Mouse (Mus musculus) myocyte (in vitro differentiated cells): ENCODE measurements at regions not wholly inside any gene's neighbourhood (a gene's known extent, or its start where the extent isn't known, plus 50 kb on each side); places are given as distances from the start of the nearest gene placed in this dataset.

ENCODE experiments used
- H3K27me3 ChIP-seq: one replicate; pipeline ENCODE4 v1.6.1; 2011; ENCODE audit not compliant: control insufficient read depth, insufficient read depth, insufficient read length
- H3K36me3 ChIP-seq: one replicate; pipeline ENCODE4 v1.6.1; 2011; ENCODE audit not compliant: control insufficient read depth, insufficient read depth
- H3K4me2 ChIP-seq: one replicate; pipeline ENCODE4 v1.6.1; 2011; ENCODE audit warnings: low read depth, control low read depth
- H3K4me3 ChIP-seq: one replicate; pipeline ENCODE4 v1.5.1; 2011; ENCODE audit warnings: mild to moderate bottlenecking, control low read depth, moderate library complexity
- H3K79me2 ChIP-seq: one replicate; pipeline ENCODE4 v1.6.1; 2011; ENCODE audit not compliant: control insufficient read depth, insufficient read depth
- H3ac ChIP-seq: one replicate; pipeline ENCODE4 v1.6.1; 2011; ENCODE audit not compliant: control insufficient read depth, insufficient read length
- CEBPB ChIP-seq: IDR thresholded peaks from 2 replicates; pipeline ENCODE4 v1.6.1; 2011; ENCODE audit warnings: mild to moderate bottlenecking, moderate library complexity; ENCODE audit not compliant: poor library complexity, insufficient read depth, severe bottlenecking
- E2F4 ChIP-seq: IDR thresholded peaks from one replicate; pipeline ENCODE4 v1.6.1; 2011; ENCODE audit warnings: mild to moderate bottlenecking, control low read depth, moderate library complexity; ENCODE audit not compliant: insufficient read depth
- MYOD1 ChIP-seq, 3 experiments: IDR thresholded peaks; one replicate each; pipeline ENCODE4 v1.6.1; 2011; ENCODE audit warnings: control low read depth in 2 of 3, low read depth in 2 of 3, mild to moderate bottlenecking in 2 of 3, moderate library complexity in 1 of 3; ENCODE audit not compliant: insufficient read length in 2 of 3, control insufficient read depth in 1 of 3
- MYOG ChIP-seq, 3 experiments: IDR thresholded peaks; one replicate each; pipeline ENCODE4 v1.6.1; 2011; ENCODE audit warnings: control low read depth in 2 of 3, low read depth in 2 of 3, mild to moderate bottlenecking in 2 of 3; ENCODE audit not compliant: insufficient read length in 2 of 3, control insufficient read depth in 1 of 3, insufficient read depth in 1 of 3
- POLR2A ChIP-seq: IDR thresholded peaks from one replicate; pipeline ENCODE4 v1.6.1; 2011; ENCODE audit warnings: low read depth, mild to moderate bottlenecking, control low read depth, moderate library complexity; ENCODE audit not compliant: insufficient read length
- POLR2AphosphoS2 ChIP-seq: IDR thresholded peaks from one replicate; pipeline ENCODE4 v1.6.1; 2011; ENCODE audit warnings: low read depth, control low read depth; ENCODE audit not compliant: insufficient read length
- REST ChIP-seq: IDR thresholded peaks from one replicate; pipeline ENCODE4 v1.6.1; 2011; ENCODE audit warnings: mild to moderate bottlenecking, control low read depth, moderate library complexity; ENCODE audit not compliant: insufficient read depth, insufficient read length
- SRF ChIP-seq: IDR thresholded peaks from one replicate; pipeline ENCODE4 v1.6.1; 2011; ENCODE audit warnings: low read depth; ENCODE audit not compliant: control insufficient read depth, insufficient read length
- TCF12 ChIP-seq: IDR thresholded peaks from one replicate; pipeline ENCODE4 v1.6.1; 2011; ENCODE audit warnings: mild to moderate bottlenecking, control low read depth; ENCODE audit not compliant: poor library complexity, insufficient read depth, severe bottlenecking
- TCF3 ChIP-seq: IDR thresholded peaks from one replicate; pipeline ENCODE4 v1.6.1; 2011; ENCODE audit warnings: low read depth, control low read depth; ENCODE audit not compliant: insufficient read length
- USF1 ChIP-seq: IDR thresholded peaks from one replicate; pipeline ENCODE4 v1.6.1; 2011; ENCODE audit warnings: low read depth, mild to moderate bottlenecking, control low read depth, moderate library complexity

GRCm38 (mm10) chr4:54224572-54224971, 398.7 kb downstream of the Tmem38b start:
- Histone ChIP-seq H3K36me3 (no peaks in the 10 kb centered on the region), H3ac (no peak overlapping the region), H3K4me3 (no peak overlapping the region), H3K27me3 (no peaks in the 10 kb centered on the region), H3K79me2 (no peaks in the 10 kb centered on the region), H3K4me2 (no peak overlapping the region)
- TF ChIP-seq TCF12 (no peak), E2F4 (no peak), MYOG (IDR thresholded peaks at IDR 0.05; ENCODE audit: control insufficient read depth in 1 of 3, insufficient read depth in 1 of 3, insufficient read length in 2 of 3, low read depth in 2 of 3) (no peak), SRF (no peak), POLR2A (no peak), USF1 (no peak), POLR2AphosphoS2 (no peak), REST (no peak), MYOD1 (IDR thresholded peaks at IDR 0.05; ENCODE audit: control insufficient read depth in 1 of 3, insufficient read length in 2 of 3, low read depth in 2 of 3) (no peak), CEBPB (no peak), TCF3 (no peak)
